Mouse (Mus musculus): ENCODE measurements around the gene Srrd. TPM values are rescaled to one million over a fixed set of nuclear protein-coding genes. Genes with fewer than 3 reads are reported as not detected.

Srrd gene
- total and polyA plus RNA-seq, 3 experiments = 18.5 to 28.0 (median 21.3) TPM

DNA sequence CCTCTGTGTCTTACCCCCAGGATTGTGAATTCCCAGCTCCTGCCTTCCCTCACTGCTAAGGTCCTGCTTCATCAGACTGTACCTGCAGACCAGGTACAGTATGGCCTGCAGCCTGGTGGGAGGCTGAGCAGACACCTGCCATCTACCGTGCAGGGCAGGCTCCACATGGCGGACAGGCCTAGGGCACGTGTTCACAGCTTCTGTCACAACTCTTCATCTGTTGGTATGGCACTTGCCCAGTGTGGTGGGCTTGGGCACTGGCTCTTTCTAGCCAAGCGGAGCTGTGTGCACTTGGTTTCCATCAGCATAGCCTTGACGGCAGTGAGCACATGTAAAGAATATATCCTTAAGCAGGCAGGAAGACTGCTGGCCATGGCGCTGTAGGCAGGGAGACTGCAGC is 24.0 kb upstream of the Srrd start:
- DNase-seq (ENCODE audit: low spot score) (no peak), ATAC-seq (ENCODE audit: extremely low read depth, insufficient number of reproducible peaks, low FRiP score, poor library complexity, severe bottlenecking) (no peak)
- no peaks in the 10 kb centered on the region for H3K27me3 ChIP-seq (ENCODE audit: insufficient read depth, low read length)
- H3K4me3 ChIP-seq (ENCODE audit: low read depth, low read length) = no peak overlapping the region
- peaks cover 6% of the 10 kb centered on the region for H3K9me3 ChIP-seq (replicated peaks)
- H3K4me1 ChIP-seq (ENCODE audit: insufficient read depth, low read depth, low read length) = peaks cover 15% of the 10 kb centered on the region; the same call in 1 of the 2 replicates
- peaks cover 95% of the 10 kb centered on the region for H3K36me3 ChIP-seq (replicated peaks)
- TF ChIP-seq GATA2 (IDR thresholded peaks at IDR 0.05; ENCODE audit: borderline replicate concordance, low read depth, low read length) = no peak
- no peak for TF ChIP-seq POLR2AphosphoS5 (IDR thresholded peaks at IDR 0.05; ENCODE audit: insufficient replicate concordance, low read depth, low read length)
- TF ChIP-seq TAL1 (conservative IDR thresholded peaks at IDR 0.05; ENCODE audit: low read depth, low read length) = no peak
- TF ChIP-seq GATA1 (IDR thresholded peaks at IDR 0.05; ENCODE audit: borderline replicate concordance, low read length) = no peak
- TF ChIP-seq CTCF (IDR thresholded peaks at IDR 0.05; ENCODE audit: low read depth, low read length) = no peak

DNA sequence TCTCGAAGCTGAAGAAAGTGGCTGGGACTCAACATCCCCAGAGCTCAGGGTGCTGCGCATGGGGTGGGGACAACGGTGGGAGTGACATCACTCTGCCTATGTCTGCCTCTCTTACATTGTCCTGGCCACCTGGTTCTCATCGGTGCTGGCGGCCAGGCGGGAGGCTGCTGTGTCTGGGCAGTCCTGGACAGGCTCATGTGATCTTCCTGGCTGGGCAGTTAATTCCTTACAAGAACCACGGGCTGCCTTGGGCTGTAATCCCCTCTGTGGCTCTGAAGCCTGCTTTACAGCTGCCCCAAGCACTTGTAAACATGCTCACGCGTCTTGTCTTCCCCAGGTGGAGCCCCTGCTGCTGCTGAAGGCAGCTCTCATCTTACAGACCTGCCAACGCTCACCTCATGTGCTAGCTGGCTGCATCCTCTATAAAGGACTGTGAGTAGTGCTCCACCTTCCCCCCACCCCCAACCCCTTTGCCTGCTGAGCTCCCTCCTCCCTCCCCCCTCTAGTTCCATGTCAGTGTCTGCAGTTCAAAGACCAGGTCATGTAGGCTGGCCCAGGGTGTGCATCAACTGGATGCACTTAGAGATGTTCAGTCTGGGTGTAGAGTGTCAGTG is 21.5 kb upstream of the Srrd start:
- Histone ChIP-seq H3K4me3 (ENCODE audit: low read depth, low read length) (no peak overlapping the region), H3K9me3 (replicated peaks) (peaks cover 8% of the 10 kb centered on the region), H3K4me1 (ENCODE audit: insufficient read depth, low read depth, low read length) (peaks cover 27% of the 10 kb centered on the region), H3K27me3 (ENCODE audit: insufficient read depth, low read length) (no peaks in the 10 kb centered on the region), H3K36me3 (replicated peaks) (peaks cover 74% of the 10 kb centered on the region)
- no peak for ATAC-seq (ENCODE audit: extremely low read depth, insufficient number of reproducible peaks, low FRiP score, poor library complexity, severe bottlenecking)
- TF ChIP-seq TAL1 (conservative IDR thresholded peaks at IDR 0.05; ENCODE audit: low read depth, low read length) (no peak), GATA2 (IDR thresholded peaks at IDR 0.05; ENCODE audit: borderline replicate concordance, low read depth, low read length) (no peak), GATA1 (IDR thresholded peaks at IDR 0.05; ENCODE audit: borderline replicate concordance, low read length) (no peak), POLR2AphosphoS5 (IDR thresholded peaks at IDR 0.05; ENCODE audit: insufficient replicate concordance, low read depth, low read length) (no peak), CTCF (IDR thresholded peaks at IDR 0.05; ENCODE audit: low read depth, low read length) (no peak)
- DNase-seq (ENCODE audit: low spot score) = no peak

DNA sequence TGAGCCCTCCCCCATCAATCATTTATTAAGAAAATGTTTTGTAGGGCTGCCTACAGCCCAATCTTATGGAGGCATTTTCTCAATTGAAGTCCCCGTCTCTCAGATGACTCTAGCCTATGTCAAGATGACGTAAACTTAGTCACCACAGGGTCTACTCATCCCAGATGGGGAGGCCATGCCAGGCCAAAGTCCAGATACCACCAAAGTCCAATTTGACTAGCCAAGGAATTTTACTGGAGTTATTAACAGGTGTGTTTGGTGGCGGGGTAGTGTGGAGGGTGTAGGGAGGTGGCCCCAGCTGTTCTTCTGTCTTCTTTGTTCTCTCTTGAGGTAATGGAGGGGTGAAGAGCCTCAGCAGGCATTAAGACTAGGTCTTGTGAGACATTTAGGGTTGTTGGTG is 17.2 kb upstream of the Srrd start:
- no peak for ATAC-seq (ENCODE audit: extremely low read depth, insufficient number of reproducible peaks, low FRiP score, poor library complexity, severe bottlenecking)
- Histone ChIP-seq H3K4me3 (ENCODE audit: low read depth, low read length) (peak overlapping the region; percentile 45; the same call in 1 of the 2 replicates), H3K9me3 (replicated peaks) (peaks cover 8% of the 10 kb centered on the region), H3K4me1 (ENCODE audit: insufficient read depth, low read depth, low read length) (peaks cover 66% of the 10 kb centered on the region), H3K27me3 (ENCODE audit: insufficient read depth, low read length) (no peaks in the 10 kb centered on the region), H3K36me3 (replicated peaks) (peaks cover 78% of the 10 kb centered on the region)
- DNase-seq (ENCODE audit: low spot score) = no peak
- TF ChIP-seq TAL1 (conservative IDR thresholded peaks at IDR 0.05; ENCODE audit: low read depth, low read length) (no peak), GATA2 (IDR thresholded peaks at IDR 0.05; ENCODE audit: borderline replicate concordance, low read depth, low read length) (no peak), CTCF (IDR thresholded peaks at IDR 0.05; ENCODE audit: low read depth, low read length) (no peak), GATA1 (IDR thresholded peaks at IDR 0.05; ENCODE audit: borderline replicate concordance, low read length) (no peak), POLR2AphosphoS5 (IDR thresholded peaks at IDR 0.05; ENCODE audit: insufficient replicate concordance, low read depth, low read length) (no peak)

DNA sequence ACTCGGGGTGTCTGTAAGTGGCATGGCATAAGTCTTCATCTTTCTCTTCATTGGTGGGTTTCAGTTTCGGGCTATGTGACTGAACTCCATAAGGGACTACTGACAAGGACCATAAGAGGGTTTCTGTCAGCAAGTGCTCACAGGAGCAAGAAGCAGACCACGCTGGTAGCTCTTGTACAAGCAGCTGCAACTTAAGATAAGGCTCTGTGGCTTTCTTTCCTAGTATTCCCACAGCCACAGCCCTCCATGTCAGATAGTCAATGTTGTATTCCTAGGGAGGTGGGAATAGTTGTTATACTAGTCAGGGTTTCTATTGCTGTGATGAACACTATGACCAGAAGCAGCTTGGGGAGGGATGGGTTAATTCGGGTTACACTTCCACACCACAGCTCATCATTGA is 16.7 kb upstream of the Srrd start:
- TF ChIP-seq GATA2 (IDR thresholded peaks at IDR 0.05; ENCODE audit: borderline replicate concordance, low read depth, low read length) (no peak), TAL1 (conservative IDR thresholded peaks at IDR 0.05; ENCODE audit: low read depth, low read length) (peak; percentile 99)
- peaks cover 68% of the 10 kb centered on the region for H3K4me1 ChIP-seq (ENCODE audit: insufficient read depth, low read depth, low read length)
- peak; percentile 83 for DNase-seq (ENCODE audit: low spot score)
- peaks cover 78% of the 10 kb centered on the region for H3K36me3 ChIP-seq (replicated peaks)
- H3K27me3 ChIP-seq (ENCODE audit: insufficient read depth, low read length) = no peaks in the 10 kb centered on the region
- H3K4me3 ChIP-seq (ENCODE audit: low read depth, low read length) = peak overlapping the region; percentile 57; the same call in 1 of the 2 replicates
- peak; percentile 88 for ATAC-seq (ENCODE audit: extremely low read depth, insufficient number of reproducible peaks, low FRiP score, poor library complexity, severe bottlenecking)
- peaks cover 8% of the 10 kb centered on the region for H3K9me3 ChIP-seq (replicated peaks)

DNA sequence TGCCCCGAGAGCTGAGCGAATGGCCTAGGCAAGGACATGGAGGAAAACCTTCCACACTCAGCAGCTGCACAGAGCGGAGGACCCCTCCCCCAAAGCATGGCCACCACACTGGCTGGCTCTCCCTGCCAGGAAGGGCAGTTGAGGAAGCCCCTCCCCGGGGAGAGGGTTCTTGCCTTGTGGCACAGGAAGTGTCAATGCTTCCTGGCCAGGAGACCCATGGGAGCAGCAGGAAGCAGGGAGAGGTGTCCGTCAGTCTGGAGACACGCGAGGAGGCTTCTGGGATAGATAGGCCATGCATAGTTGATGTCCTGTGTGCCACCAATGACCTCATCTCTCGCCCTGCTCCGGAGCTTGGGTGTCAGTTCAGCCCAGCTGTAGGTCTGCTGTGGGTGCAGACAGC is 13.5 kb upstream of the Srrd start:
- no peak overlapping the region for H3K4me3 ChIP-seq (ENCODE audit: low read depth, low read length)
- no peak for ATAC-seq (ENCODE audit: extremely low read depth, insufficient number of reproducible peaks, low FRiP score, poor library complexity, severe bottlenecking)
- H3K36me3 ChIP-seq (replicated peaks) = peaks cover 80% of the 10 kb centered on the region
- peaks cover 61% of the 10 kb centered on the region for H3K4me1 ChIP-seq (ENCODE audit: insufficient read depth, low read depth, low read length)
- DNase-seq (ENCODE audit: low spot score) = no peak
- H3K9me3 ChIP-seq (replicated peaks) = no peaks in the 10 kb centered on the region
- no peaks in the 10 kb centered on the region for H3K27me3 ChIP-seq (ENCODE audit: insufficient read depth, low read length)
- TF ChIP-seq POLR2AphosphoS5 (IDR thresholded peaks at IDR 0.05; ENCODE audit: insufficient replicate concordance, low read depth, low read length) (no peak), CTCF (IDR thresholded peaks at IDR 0.05; ENCODE audit: low read depth, low read length) (no peak), GATA1 (IDR thresholded peaks at IDR 0.05; ENCODE audit: borderline replicate concordance, low read length) (no peak), GATA2 (IDR thresholded peaks at IDR 0.05; ENCODE audit: borderline replicate concordance, low read depth, low read length) (no peak), TAL1 (conservative IDR thresholded peaks at IDR 0.05; ENCODE audit: low read depth, low read length) (no peak)

DNA sequence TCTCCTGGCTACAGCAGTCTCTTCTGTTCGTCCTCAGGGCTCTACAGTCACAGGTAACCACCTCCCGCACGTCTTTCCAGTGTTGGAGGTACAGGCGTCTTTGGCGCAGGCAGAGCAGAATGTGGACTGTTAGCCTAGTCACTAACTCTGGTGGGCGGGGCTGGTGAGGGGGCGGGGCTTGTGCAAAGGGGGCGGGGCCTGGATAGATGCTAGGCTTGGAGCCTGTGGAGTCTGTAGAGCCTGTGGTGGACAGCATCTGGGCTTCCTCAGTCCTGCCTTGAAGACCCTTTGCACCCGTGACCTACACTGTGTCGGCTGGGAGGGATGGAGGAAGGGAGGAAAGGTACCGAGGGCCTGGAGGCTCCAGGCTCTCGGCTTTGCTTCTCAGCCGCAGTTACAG is 13.1 kb upstream of the Srrd start, which contains the start of gene Gm6583:
Gene Gm6583 (minus strand): TSS at position 124 of the 400 bp plus-strand sequence.
- peaks cover 63% of the 10 kb centered on the region for H3K4me1 ChIP-seq (ENCODE audit: insufficient read depth, low read depth, low read length)
- DNase-seq (ENCODE audit: low spot score) (no peak), ATAC-seq (ENCODE audit: extremely low read depth, insufficient number of reproducible peaks, low FRiP score, poor library complexity, severe bottlenecking) (no peak)
- H3K27me3 ChIP-seq (ENCODE audit: insufficient read depth, low read length) = no peaks in the 10 kb centered on the region
- TF ChIP-seq GATA1 (IDR thresholded peaks at IDR 0.05; ENCODE audit: borderline replicate concordance, low read length) = no peak
- TF ChIP-seq GATA2 (IDR thresholded peaks at IDR 0.05; ENCODE audit: borderline replicate concordance, low read depth, low read length) = no peak
- no peak for TF ChIP-seq POLR2AphosphoS5 (IDR thresholded peaks at IDR 0.05; ENCODE audit: insufficient replicate concordance, low read depth, low read length)
- TF ChIP-seq TAL1 (conservative IDR thresholded peaks at IDR 0.05; ENCODE audit: low read depth, low read length) = no peak
- no peak for TF ChIP-seq CTCF (IDR thresholded peaks at IDR 0.05; ENCODE audit: low read depth, low read length)
- no peaks in the 10 kb centered on the region for H3K9me3 ChIP-seq (replicated peaks)
- peaks cover 84% of the 10 kb centered on the region for H3K36me3 ChIP-seq (replicated peaks)
- H3K4me3 ChIP-seq (ENCODE audit: low read depth, low read length) = no peak within 1 kb of the TSS
